Mouse (Mus musculus) lung, postnatal 14 days (tissue): ENCODE data around the gene Nagk.
A peak's percentile ranks its signal among the peaks of the same experiment; 100 is the strongest.
"Not testable (repeated sequence)": the region's sequence is repeated elsewhere in the genome, so short reads cannot be mapped to it uniquely, and the experiment has no call there.

Experiments used
- DNase-seq: peaks from one replicate; pipeline ENCODE4 v3.0.0; 2021

The Nagk gene

GRCm38 (mm10) chr6:83818996-83819395 lies 24.2 kb downstream of the Nagk start:
- DNase-seq = no peak

GRCm38 (mm10) chr6:83820727-83821515 lies 26.1 kb downstream of the Nagk start:
- no peak for DNase-seq

- no peak for DNase-seq
Observed at GRCm38 (mm10) chr6:83821856-83822255, 27.1 kb downstream of the Nagk start.

DNA sequence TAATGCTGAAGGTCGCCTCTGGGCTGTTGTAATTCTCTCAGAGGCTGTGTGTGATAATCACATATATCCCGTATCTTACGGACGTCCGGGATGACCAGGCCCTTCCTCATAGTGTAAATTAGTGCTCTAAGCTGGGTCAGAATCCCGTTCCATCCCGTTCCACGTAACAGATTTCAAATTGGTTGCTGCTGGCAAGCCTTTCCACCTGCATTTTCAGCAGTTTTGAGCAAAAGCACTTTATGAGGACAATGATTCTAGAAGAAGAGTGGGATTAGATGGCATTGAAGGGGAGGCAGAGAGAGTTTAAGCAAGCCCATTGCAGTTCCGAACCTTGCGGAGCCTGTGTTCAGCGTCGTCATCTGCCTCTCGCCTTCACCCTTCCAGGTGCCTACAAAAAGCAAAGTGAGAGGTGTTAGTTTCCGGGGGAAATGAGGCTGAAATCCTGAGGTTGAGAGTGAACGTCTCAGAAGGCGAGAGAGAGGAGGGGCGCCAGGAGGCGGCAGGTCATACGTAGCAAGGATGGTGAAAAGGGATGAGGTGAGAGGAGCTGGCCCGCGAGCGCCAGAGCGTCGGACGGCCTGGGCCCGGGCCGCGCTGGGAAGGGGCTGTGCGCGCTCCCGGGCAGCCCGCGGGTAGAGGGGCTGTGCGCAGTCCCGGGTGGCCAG lies 36.3 kb downstream of the Nagk start:
- DNase-seq = no peak

DNA sequence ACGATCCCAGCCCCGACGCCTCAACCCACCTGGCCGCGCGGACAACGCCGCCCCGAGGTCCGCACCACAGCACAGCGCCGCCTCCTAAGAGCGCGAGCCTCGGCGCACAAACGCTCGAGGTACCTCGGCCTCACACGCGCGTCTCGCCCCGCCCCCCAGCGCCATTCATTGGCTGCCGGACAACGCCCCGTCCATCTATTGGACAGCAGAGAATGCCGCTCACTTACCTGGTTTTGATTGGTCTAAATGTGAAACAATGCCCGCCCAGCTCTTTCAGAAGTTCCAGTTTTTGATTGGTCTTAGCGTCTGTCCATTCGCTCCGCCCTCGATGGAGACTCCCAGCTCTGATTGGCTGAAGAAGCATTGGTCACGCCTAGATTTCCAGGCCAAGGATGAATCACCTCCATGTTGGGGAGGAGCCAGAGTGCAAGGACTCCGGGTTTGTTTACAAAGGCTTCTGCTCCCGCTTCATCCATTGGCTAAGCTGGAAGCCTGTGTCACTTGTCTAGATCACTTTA lies 36.9 kb downstream of the Nagk start, which contains the start of gene Paip2b:
Gene Paip2b (minus strand): TSS at position 136 of the 518 bp plus-strand sequence.
- DNase-seq = peak; percentile 99

- DNase-seq = not testable (repeated sequence)
Observed at GRCm38 (mm10) chr6:83832393-83832792, 37.6 kb downstream of the Nagk start.

GRCm38 (mm10) chr6:83836826-83837225 lies 42.0 kb downstream of the Nagk start:
- DNase-seq = no peak

DNA sequence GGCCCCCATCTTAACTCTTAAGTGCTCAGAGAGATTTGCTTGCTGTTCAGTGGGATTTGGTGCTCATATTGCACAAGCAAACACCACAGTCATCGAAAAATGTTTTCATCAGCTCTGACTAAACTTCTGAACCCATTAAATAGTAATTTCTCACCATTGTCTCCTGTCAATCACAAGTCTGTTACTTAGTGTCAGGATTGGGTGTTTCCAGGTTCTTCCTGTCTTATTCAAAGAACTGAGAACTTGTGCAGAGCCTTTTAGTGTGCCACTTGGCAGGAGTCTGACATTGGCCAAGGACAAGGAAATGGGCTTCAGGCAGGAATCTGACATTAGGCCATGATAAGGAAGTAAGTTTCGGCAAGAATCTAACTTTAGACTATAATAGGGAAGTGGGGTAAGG lies 43.3 kb downstream of the Nagk start:
- no peak for DNase-seq

DNA sequence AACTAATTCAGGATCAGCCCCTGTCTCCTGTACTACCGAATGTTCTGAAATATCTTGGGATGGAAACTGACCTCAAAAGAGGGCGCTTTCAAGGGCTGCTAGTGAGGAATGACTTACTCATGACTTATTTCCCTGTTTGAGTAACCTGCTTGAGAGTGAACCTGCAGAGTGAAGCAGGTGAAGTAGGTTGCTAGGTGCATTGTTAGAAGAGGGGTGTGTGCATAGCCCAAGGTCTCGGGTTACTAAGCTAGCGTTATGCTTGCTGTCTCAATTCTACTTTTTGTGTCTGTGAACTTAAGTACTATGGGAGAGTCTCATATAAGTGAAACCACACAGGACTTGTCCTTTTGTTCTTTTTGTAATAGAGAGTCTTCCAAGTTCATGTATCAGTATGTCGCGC lies 45.3 kb downstream of the Nagk start:
- no peak for DNase-seq

DNA sequence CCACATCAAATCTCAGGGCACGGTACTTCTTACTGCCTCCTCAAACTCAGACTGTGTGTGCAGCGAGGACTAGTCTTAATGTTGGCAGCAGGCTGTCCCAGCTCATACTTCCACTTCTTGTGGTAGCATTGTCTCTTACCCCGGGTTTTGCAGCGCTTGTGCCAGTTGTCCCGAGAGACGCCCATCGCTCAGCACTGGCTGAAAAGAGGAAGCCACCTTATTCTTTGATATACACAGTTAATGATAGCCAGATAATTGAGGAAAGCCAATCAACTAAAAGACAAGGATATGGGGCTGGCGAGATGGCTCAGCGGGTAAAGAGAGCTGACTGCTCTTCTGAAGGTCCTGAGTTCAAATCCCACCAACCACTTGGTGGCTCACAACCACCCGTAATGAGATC lies 50.1 kb downstream of the Nagk start:
- DNase-seq = no peak

DNA sequence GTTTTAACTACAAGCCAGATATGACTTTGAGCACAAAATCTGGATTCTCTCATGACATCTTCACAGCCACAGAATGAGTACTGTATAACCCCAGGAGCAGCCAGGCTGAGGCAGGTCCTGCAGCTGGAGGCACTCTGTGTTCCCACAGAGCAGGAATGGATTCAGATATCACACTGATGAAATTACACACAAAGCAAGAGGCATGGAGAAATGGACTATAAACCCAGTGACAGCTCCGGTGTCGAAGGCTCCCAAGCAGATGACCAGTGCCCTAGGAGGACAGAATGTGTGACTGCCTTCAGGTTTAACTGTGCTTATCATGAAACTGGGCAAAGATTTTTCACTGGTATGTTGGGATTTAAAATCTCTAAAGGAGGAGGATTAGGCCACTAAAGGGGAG lies 51.4 kb downstream of the Nagk start:
- no peak for DNase-seq

- no peak for DNase-seq
Observed at GRCm38 (mm10) chr6:83849446-83849845, 54.7 kb downstream of the Nagk start.
